Mouse (Mus musculus) stomach, postnatal 0 days (tissue): ENCODE data around the gene Rmnd5b.

Experiments
- CTCF ChIP-seq: IDR thresholded peaks from 2 replicates; pipeline ENCODE4 v1.5.1; 2016; ENCODE audit warnings: antibody characterized with exemption, low read depth, mild to moderate bottlenecking, moderate library complexity
- EP300 ChIP-seq: optimal IDR thresholded peaks from 2 replicates; pipeline ENCODE3; 2016; ENCODE audit warnings: antibody characterized with exemption

GRCm38 (mm10) chr11:51591915-51592314 lies 43.8 kb downstream of the Rmnd5b start:
- TF ChIP-seq CTCF (no peak), EP300 (no peak)
